Mouse (Mus musculus) adrenal gland, adult 10 weeks (tissue): ENCODE results near the gene Dedd. TPM values are rescaled to one million over a fixed set of nuclear protein-coding genes. Genes with fewer than 3 reads are reported as not detected.

Source experiments
- polyA plus RNA-seq: library from polyadenylated mRNA; stranded (reverse); fragments of 350-450 nt; fragmentation: Illumina TruSeq; extraction: RNeasy Lipid Tissue Mini Kit (QIAGEN cat#74804); gene quantifications from one replicate; pipeline ENCODE4 v1.2.3, GENCODE M21; 2014; ENCODE audit warnings: low read depth, low replicate concordance

Dedd gene
- polyA plus RNA-seq, result 7.5 TPM

GRCm38 (mm10) chr1:171328839-171329432 is at the start of gene Dedd:
TSS of gene Dedd (plus strand) at chr1:171329145.

GRCm38 (mm10) chr1:171280916-171281527 is 47.9 kb upstream of the Dedd start, which contains the start of gene Ppox:
TSS of gene Ppox (minus strand) at chr1:171281186.

GRCm38 (mm10) chr1:171287136-171288081 is 41.5 kb upstream of the Dedd start, which contains the start of gene Usp21:
TSS of gene Usp21 (minus strand) at chr1:171287991.

GRCm38 (mm10) chr1:171294298-171295062 is 34.5 kb upstream of the Dedd start, which contains the start of gene Ufc1:
TSS of gene Ufc1 (minus strand) at chr1:171295024.

GRCm38 (mm10) chr1:171345225-171346094 is 16.5 kb downstream of the Dedd start, which contains the start of the genes Nit1 and Pfdn2:
TSS of gene Nit1 (minus strand) at chr1:171345646.
TSS of gene Pfdn2 (plus strand) at chr1:171345670.

GRCm38 (mm10) chr1:171360656-171361055 is 31.7 kb downstream of the Dedd start, which contains the start of gene Klhdc9:
TSS of gene Klhdc9 (minus strand) at chr1:171360798.

GRCm38 (mm10) chr1:171369845-171370556 is 41.1 kb downstream of the Dedd start, which contains the start of gene Nectin4:
TSS of gene Nectin4 (plus strand) at chr1:171370099.

GRCm38 (mm10) chr1:171388376-171389102 is 59.6 kb downstream of the Dedd start, which contains the start of gene Arhgap30:
TSS of gene Arhgap30 (plus strand) at chr1:171388954.

Other genes with a start within 250 kb of the Dedd start
- 2.4 TPM for gene Cfap126, start 215.2 kb upstream of the Dedd start, polyA plus RNA-seq
- gene Sdhc, start 178.5 kb upstream of the Dedd start, polyA plus RNA-seq, result 38.8 TPM
- gene Mpz, start 178.4 kb upstream of the Dedd start, polyA plus RNA-seq, result 0.41 TPM
- gene Pcp4l1, start 132.9 kb upstream of the Dedd start, polyA plus RNA-seq, result 23.7 TPM
- gene Nr1i3, start 115.2 kb upstream of the Dedd start, polyA plus RNA-seq, result not detected
- gene Tomm40l, start 106.6 kb upstream of the Dedd start, polyA plus RNA-seq, result 6.5 TPM
- gene Apoa2, start 104.1 kb upstream of the Dedd start, polyA plus RNA-seq, result not detected
- 32.5 TPM for gene Fcer1g, start 94.8 kb upstream of the Dedd start, polyA plus RNA-seq
- gene Adamts4, start 78.7 kb upstream of the Dedd start, polyA plus RNA-seq, result 1.7 TPM
- gene Ndufs2, start 77.8 kb upstream of the Dedd start, polyA plus RNA-seq, result 150 TPM
- 5.5 TPM for gene B4galt3, start 58.8 kb upstream of the Dedd start, polyA plus RNA-seq
- gene Ppox, start 48.0 kb upstream of the Dedd start, polyA plus RNA-seq, result 7.0 TPM
- 17.7 TPM for gene Usp21, start 41.2 kb upstream of the Dedd start, polyA plus RNA-seq
- 132 TPM for gene Ufc1, start 34.1 kb upstream of the Dedd start, polyA plus RNA-seq
- 31.0 TPM for gene Nit1, start 16.5 kb downstream of the Dedd start, polyA plus RNA-seq
- gene Pfdn2, start 16.5 kb downstream of the Dedd start, polyA plus RNA-seq, result 51.1 TPM
- gene Klhdc9, start 31.7 kb downstream of the Dedd start, polyA plus RNA-seq, result not detected
- gene Nectin4, start 41.0 kb downstream of the Dedd start, polyA plus RNA-seq, result not detected
- 3.5 TPM for gene Arhgap30, start 59.8 kb downstream of the Dedd start, polyA plus RNA-seq
- gene Usf1, start 82.2 kb downstream of the Dedd start, polyA plus RNA-seq, result 2.9 TPM
- gene Tstd1, start 89.7 kb downstream of the Dedd start, polyA plus RNA-seq, result not detected
- gene F11r, start 108.4 kb downstream of the Dedd start, polyA plus RNA-seq, result 20.3 TPM
- gene Alyref2, start 174.3 kb downstream of the Dedd start, polyA plus RNA-seq, result 2.4 TPM
- not detected for gene Itln1, start 206.1 kb downstream of the Dedd start, polyA plus RNA-seq
- 0.70 TPM for gene Cd244a, start 230.0 kb downstream of the Dedd start, polyA plus RNA-seq